ENCODE assay signal across 10 mouse cellular contexts in the genomic region with DNA sequence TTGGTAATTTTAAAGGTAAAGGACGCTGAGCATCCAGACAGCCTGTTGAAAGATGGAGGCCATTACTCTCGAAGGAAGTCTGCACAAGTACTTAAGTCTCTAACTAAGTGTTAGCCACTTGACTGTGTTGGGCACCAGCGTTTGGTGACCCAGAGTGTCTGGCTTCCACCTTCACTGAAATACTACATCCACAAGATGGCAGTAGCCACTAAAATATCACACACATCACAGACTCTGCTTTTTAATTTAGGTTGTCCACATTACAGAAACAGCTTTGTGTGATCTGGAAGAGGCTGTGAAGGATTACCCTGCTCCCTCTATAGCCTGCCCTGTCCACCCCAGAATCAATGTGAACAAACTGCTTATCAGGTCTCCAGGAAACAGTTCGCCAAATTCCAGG.
DNase-seq lines count a peak whose midpoint lies in the region; ATAC-seq lines count a peak whose summit lies in the region.
"Had no signal": no experiment of that assay in that cellular context is flagged by ENCODE, and none has a peak within 500 bp of the region (broad histone marks: within the 10 kb centered on the region; RNA-seq: fewer than 3 reads in every experiment).

No protein-coding gene starts in this region.

- ATAC-seq in hindbrain, embryonic 11.5 days (ENCODE audit: low FRiP score): peak; percentile 82

- peak; percentile 7 to 26 for DNase-seq in cerebellum, postnatal 25 days
- DNase-seq in cerebellum, adult 8-10 months: no peak
- DNase-seq in thymus, postnatal 0 days (ENCODE audit: low spot score): peak; percentile 53
- no peak for DNase-seq in thymus, adult 18-20 months
- DNase-seq in hindbrain, embryonic 11.5 days (ENCODE audit: low spot score): peak; percentile 71
- DNase-seq in left cerebral cortex, postnatal 4 days: peak; percentile 17
- peak; percentile 52 for DNase-seq in retina, embryonic 14.5 days (ENCODE audit: low spot score)
- DNase-seq in spleen, adult 18-20 months: no peak

- no peak overlapping the region for H3K4me2 ChIP-seq in hindbrain, embryonic 11.5 days (replicated peaks; ENCODE audit: low read depth, low read length)
- H3K4me2 ChIP-seq: heart, embryonic 13.5 days had no signal

- 41% methylated on average over 4 of the region's 4 CpGs for whole genome bisulfite sequencing in hindbrain, embryonic 11.5 days

- H3K27ac ChIP-seq in hindbrain, embryonic 11.5 days (ENCODE audit: low read depth, low read length): no peak overlapping the region
- H3K27ac ChIP-seq: heart, embryonic 13.5 days had no signal

- 0 out of 2 replicates have a peak, but pooled peaks cover 4% of the 10 kb centered on the region for H3K9me3 ChIP-seq in hindbrain, embryonic 11.5 days (ENCODE audit: control insufficient read depth, low read length)

- intact Hi-C loops in left cerebral cortex, postnatal 4 days (cut with DNase I): loop anchor here (10.0 kb wide), 2 partner anchors 357 to 427 kb away; no protein-coding TSS in a partner anchor

- H3K27me3 ChIP-seq in hindbrain, embryonic 11.5 days (ENCODE audit: control insufficient read depth, insufficient read depth, low read length): no peaks in the 10 kb centered on the region
- H3K27me3 ChIP-seq: heart, embryonic 13.5 days; megakaryocyte, embryonic 14.5 days had no signal

- H3K9ac ChIP-seq in hindbrain, embryonic 11.5 days (ENCODE audit: low read depth, low read length): no peak overlapping the region
- H3K9ac ChIP-seq: heart, embryonic 13.5 days had no signal

- H3K4me3 ChIP-seq in hindbrain, embryonic 11.5 days (ENCODE audit: low read depth, low read length): no peak overlapping the region
- H3K4me3 ChIP-seq: heart, embryonic 13.5 days; megakaryocyte, embryonic 14.5 days had no signal

- H3K4me1 ChIP-seq in hindbrain, embryonic 11.5 days (replicated peaks; ENCODE audit: control insufficient read depth, insufficient read depth, low read length): no peaks in the 10 kb centered on the region
- H3K4me1 ChIP-seq: heart, embryonic 13.5 days had no signal

- no peaks in the 10 kb centered on the region for H3K36me3 ChIP-seq in hindbrain, embryonic 11.5 days (ENCODE audit: control insufficient read depth, insufficient read depth, low read length)
- H3K36me3 ChIP-seq: heart, embryonic 13.5 days had no signal

Comparison
In these comparisons a context has a peak if more than half of its experiments do, and no peak if none do; other contexts are left out.
1. DNase-seq: peak in cerebellum, postnatal 25 days (2 of 2), thymus, postnatal 0 days (single experiment), hindbrain, embryonic 11.5 days (single experiment), left cerebral cortex, postnatal 4 days (single experiment) and retina, embryonic 14.5 days (single experiment); none in cerebellum, adult 8-10 months (single experiment), thymus, adult 18-20 months (0 of 2) and spleen, adult 18-20 months (0 of 2).